Mouse (Mus musculus) hematopoietic stem cell, adult 5-6 weeks (primary cell): ENCODE data around the gene Cyth1. TPM values are rescaled to one million over a fixed set of nuclear protein-coding genes. Genes with fewer than 3 reads are reported as not detected.

Experiments
- ATAC-seq, 2 experiments: fragments of 125-278 bp in 1 of 2; replicated peaks in 1 of 2; 2 replicates each; pipeline ENCODE4 v1.8.0; 2016 to 2017; ENCODE audit warnings: inconsistent platforms in 2 of 2, mild to moderate bottlenecking in 2 of 2, moderate number of reproducible peaks in 2 of 2, low read depth in 1 of 2, moderate TSS enrichment in 1 of 2; ENCODE audit not compliant: low FRiP score in 2 of 2, poor library complexity in 2 of 2, severe bottlenecking in 2 of 2, insufficient read depth in 1 of 2, low TSS enrichment in 1 of 2
- total RNA-seq: library from RNA; stranded (forward); fragments of 172-1452, 232-1000 nt; gene quantifications from 2 replicates; pipeline ENCODE4 v1.2.3, GENCODE M21; 2017

The Cyth1 gene
- total RNA-seq, 1 experiment from 2014 or later, result 48.1 TPM

DNA sequence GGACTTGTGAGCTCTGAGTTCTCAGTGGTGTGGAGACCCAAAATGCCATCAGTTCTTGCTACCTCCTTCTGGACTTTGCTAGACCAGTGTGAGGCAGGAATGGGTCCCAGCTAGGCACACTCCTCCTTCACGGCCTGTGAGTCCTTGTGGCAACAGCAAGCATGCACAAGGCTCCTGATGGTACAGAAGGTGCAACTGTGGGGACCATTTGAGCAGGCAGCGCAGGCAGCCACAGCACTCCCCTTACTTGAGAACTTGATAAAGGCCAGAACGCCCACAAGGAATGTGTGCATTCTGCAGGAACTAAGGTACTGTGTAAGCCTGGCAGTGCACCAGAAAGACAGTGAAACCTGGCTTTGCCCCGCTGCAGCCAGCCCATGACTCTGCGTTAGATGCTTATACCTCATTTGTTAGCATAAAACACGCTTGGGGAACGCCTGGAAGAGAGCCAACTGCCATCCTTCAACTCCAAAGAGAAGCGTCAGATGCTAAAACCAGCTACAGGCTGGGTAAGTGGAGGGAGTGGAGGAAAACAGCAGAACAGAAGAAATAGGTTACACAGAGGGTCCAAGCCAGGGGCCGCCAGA, 98.2 kb downstream of the Cyth1 start:
- no peak for ATAC-seq

DNA sequence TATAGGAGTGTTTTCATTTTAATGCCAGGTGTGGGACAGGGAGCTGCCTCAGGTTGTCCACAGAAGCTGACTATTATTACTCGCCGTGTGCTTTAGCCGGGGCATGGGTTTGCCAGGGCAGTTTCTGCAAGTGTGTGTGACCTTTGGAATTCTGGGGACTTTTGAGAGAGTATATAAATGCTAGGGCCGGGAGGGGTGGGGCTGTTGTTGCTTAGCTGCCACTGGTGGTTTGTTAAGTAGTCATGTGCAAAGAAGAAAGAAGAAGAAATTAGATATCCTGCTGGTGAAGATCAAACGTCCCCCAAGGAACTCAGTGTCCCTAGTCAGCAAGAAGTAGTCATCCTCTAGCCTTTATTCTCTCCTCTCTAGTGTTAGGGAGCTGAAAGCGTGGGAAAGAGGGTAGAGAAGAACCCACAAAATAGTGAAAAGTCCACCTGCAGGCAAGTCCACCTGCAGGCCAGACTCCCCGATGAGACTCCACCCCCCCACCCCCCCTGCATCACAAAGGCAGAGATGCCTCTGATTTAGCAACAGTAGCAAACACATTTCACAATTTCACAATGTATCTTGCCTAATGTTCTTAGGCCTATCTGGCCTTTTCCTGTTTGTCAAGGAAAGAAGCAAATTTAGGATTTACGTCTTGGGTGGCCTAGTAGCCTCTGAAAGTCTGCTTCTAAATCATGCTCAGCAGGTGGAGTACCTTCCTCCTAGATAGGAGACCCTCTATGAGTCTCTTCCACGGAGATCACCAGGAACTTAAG, 100.3 kb downstream of the Cyth1 start:
- ATAC-seq, result no peak

DNA sequence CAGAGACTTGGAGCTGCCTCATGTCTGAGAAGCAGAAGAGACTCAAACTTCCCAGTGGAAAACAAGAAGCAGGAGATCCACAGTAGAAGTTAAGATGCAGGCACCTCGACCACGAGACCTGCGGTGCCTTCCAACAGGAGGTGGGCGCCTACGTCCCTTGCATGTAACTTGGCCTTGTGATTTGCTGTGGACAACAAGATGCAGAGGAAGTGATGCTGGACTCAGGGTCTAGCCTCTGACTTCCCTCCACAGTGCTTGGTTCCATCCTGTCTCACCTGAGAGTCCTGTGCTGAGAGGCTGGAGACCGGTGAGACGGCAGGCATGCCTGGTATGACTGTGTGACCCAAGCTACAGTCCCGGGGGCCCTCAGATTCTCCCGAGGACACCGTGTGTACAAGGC, 101.9 kb downstream of the Cyth1 start:
- no peak for ATAC-seq

DNA sequence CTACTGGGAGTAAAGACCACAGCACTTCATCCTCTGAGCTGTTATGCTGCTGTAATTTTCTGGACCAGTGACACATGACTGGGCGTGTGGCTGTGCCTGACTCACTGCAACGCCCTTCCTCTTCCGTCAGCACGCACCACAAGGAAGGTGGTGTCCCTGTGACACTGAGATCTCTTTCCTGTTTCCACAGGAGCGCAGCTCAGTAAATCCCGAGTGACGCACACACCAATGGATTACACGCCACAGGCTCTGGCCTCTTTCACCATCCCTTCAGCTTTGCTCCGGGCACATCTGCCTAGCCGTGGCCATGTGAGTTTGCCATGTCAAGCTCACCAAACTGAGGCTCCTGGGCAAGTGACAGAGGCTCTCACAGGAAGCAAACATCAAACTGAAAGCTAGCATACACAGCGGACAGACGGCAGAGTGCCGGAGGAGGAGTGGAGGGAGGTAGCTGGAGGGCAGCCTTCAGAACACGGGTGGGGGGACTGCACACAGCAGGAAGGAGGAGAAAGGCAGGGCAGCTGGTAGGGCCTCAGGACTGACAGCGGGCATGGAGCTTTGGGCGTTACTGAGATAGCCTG, 102.5 kb downstream of the Cyth1 start:
- peak; percentile 92 to 94 for ATAC-seq

DNA sequence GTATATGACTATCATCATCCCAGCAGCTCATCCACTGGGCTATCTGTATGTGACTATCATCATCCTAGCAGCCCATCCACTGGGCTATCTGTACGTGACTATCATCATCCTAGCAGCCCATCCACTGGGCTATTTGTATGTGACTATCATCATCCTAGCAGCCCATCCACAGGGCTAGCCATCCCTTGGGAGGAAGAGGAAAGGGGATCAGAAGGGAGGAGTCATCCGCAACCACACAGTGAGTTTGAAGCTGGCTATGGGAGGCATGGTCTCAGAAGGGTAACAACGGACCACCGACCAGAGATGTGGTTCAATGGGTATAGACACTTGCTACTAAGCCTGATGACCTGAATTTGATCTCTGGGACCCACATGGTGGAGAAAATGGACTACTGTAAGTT, 103.3 kb downstream of the Cyth1 start:
- ATAC-seq, result no peak

GRCm38 (mm10) chr11:118143731-118144130, 104.7 kb downstream of the Cyth1 start:
- ATAC-seq, result no peak

GRCm38 (mm10) chr11:118142547-118143165, 105.7 kb downstream of the Cyth1 start:
- ATAC-seq, result no peak

DNA sequence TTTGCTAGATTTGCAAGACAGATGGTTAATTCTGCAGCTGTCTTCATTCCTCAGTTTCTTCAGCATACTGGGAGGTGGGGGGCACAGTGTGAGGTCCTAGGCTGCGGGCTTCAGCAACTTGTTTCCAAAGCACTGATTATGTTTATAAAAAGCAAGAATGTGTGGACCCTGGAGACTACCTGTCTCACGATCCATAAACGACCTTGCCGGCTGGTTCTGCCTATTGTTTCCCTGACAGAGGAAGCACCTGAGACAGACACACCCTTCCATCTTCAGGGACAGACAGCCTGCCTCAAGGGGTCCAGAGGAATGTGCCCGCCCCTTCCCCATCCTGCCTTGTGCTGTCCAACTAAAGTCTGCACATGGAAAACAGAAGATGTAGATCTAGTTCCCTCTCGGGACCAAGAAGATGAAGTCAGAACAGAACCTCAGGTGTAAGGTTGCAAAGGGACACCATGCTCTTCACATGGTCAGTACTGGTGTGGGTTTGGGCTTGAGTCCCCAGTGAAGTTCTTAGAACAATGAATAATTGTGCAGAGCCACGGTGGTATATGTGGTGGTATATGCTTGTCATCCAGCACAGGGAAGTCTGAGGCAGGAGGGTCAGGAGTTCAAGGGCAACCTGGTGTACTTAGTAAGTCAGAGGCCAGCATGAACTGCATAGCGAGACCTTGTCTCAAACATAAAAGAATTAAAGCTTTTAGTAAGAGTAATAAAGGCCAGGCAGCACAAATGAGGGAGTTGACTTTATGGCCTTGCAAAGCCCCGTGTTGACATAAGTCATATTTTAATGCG, 107.4 kb downstream of the Cyth1 start:
- no peak for ATAC-seq

GRCm38 (mm10) chr11:118138347-118138746, 110.0 kb downstream of the Cyth1 start:
- ATAC-seq, result no peak

- ATAC-seq, result no peak
Observed at GRCm38 (mm10) chr11:118136172-118136632, 112.2 kb downstream of the Cyth1 start.

DNA sequence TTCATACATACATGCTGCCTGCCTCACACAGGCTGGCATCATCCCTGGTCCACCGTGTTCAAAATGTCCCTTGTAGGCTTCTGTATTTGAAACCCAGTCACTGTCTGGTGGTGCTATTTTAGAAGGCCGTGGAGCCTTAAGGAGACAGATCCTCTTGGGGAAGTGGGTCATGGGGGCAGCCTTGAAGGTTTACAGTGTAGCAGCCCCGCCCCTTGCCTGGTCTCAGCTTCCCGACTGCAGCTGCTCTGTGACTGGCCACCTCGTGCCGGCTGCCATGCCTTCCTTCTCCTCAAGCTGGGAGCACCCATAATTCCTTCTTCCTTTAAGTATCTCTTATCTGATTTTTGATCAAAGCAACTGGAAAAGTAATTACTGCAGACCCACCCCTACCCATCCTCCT, 113.1 kb downstream of the Cyth1 start:
- ATAC-seq, result no peak

DNA sequence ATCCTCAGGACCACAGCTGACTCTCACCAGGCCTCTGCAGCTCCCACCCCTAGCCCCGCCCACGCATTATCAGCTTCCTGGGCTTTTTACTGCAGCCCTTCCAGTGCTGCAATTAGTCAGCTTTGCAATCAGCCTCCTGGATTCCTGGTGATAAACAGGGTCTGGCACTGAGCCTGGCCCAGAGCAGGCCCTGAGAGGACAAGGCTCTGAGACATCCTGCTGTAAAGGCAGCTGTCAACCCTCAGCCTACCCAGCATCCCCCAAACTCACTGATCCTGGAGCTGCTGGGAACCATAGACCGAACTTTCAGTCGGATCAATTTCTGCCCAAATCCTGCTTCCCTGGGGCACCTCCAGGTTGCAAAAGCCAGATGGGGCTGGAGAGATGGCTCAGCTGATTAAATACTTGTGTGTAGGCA, 114.6 kb downstream of the Cyth1 start:
- ATAC-seq, result no peak

GRCm38 (mm10) chr11:118133133-118133751, 115.2 kb downstream of the Cyth1 start:
- ATAC-seq, result no peak

- no peak for ATAC-seq
Observed at GRCm38 (mm10) chr11:118132136-118132535, 116.3 kb downstream of the Cyth1 start.

GRCm38 (mm10) chr11:118130534-118130933, 117.9 kb downstream of the Cyth1 start, which contains the start of gene Dnah17:
Gene Dnah17 (minus strand): TSS chr11:118130634.
- ATAC-seq, result no peak

DNA sequence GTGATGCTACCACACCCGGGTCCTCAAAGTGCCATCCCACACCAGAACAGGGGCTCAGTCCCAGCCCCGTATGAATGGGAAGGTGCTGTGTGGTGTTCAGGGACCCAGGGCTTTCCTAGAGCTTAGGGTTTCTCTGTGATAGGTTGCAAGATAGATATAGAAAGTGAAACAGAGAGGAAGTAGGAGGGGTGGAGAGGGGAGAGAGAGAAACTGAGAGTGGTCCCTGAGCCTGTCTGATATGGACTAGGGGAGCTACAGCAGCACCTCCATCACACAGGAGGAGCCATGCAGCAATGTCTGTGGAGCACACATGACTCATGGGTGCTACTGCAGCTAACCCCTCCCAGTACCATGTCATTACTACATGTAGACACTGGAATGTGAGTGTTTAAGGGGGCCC, 118.6 kb downstream of the Cyth1 start:
- no peak; a peak in 1 of 4 replicates for ATAC-seq

DNA sequence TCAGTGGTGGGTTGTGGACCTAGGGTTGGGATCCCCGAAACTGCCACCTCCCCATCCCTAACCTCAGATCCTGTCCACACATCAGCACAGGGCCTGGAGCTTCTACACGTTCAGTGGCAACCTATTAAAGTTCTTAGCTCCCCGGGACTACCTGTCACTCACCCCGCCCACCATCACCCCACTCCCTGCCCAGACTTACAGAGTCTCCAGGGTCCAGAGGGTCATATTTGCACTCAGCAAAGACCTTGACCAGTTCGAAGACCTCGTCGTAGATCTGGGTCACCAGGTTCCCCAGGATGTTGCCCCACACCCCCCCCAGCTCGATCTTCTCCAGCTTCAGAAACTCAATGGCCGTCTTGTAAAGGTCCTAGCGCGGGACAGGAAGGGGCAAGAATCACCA, 126.8 kb downstream of the Cyth1 start:
- no peak for ATAC-seq
